Mouse (Mus musculus) heart, embryonic 13.5 days (tissue): Measurements from ENCODE around the gene Sppl2a. TPM values are rescaled to one million over a fixed set of nuclear protein-coding genes. Genes with fewer than 3 reads are reported as not detected.
A peak's percentile ranks its signal among the peaks of the same experiment; 100 is the strongest.

Experiments
- ATAC-seq: fragments of 200-750 bp; cut with Nextera tagmentation; 2 replicates; pipeline ENCODE4 v1.8.0; 2017; ENCODE audit warnings: moderate TSS enrichment; ENCODE audit not compliant: insufficient number of reproducible peaks, low FRiP score, low TSS enrichment; ENCODE audit errors: extremely low read depth
- H3K27ac ChIP-seq: fragments of 300-500 bp; sonication (generic); replicated peaks from 2 replicates; pipeline ENCODE4 v1.5.1; 2015; ENCODE audit warnings: moderate library complexity, mild to moderate bottlenecking, inconsistent platforms
- H3K27me3 ChIP-seq: fragments of 300-500 bp; sonication (generic); replicated peaks from 2 replicates; pipeline ENCODE4 v1.6.1; 2015; ENCODE audit warnings: mild to moderate bottlenecking, inconsistent platforms
- H3K36me3 ChIP-seq: fragments of 300-500 bp; sonication (generic); 2 replicates; pipeline ENCODE4 v1.6.1; 2015; ENCODE audit warnings: mild to moderate bottlenecking, inconsistent platforms
- H3K4me1 ChIP-seq: fragments of 300-500 bp; sonication (generic); 2 replicates; pipeline ENCODE4 v1.6.1; 2015; ENCODE audit warnings: inconsistent platforms
- H3K4me2 ChIP-seq: fragments of 300-500 bp; sonication (generic); 2 replicates; pipeline ENCODE4 v1.6.1; 2015; ENCODE audit warnings: inconsistent platforms, mild to moderate bottlenecking, moderate library complexity
- H3K4me3 ChIP-seq: fragments of 300-500 bp; sonication (generic); 2 replicates; pipeline ENCODE4 v1.5.1; 2015; ENCODE audit warnings: moderate library complexity, mild to moderate bottlenecking, inconsistent platforms
- H3K9ac ChIP-seq: fragments of 300-500 bp; sonication (generic); 2 replicates; pipeline ENCODE4 v1.6.1; 2015; ENCODE audit warnings: inconsistent platforms, mild to moderate bottlenecking, moderate library complexity
- H3K9me3 ChIP-seq: fragments of 300-500 bp; sonication (generic); 2 replicates; pipeline ENCODE4 v1.6.1; 2016; ENCODE audit warnings: inconsistent platforms
- WGBS: fragments of 180-500 bp; shearing (Covaris S2); methylation state at CpG from one replicate; pipeline ENCODE4 v1.1.7; 2015; ENCODE audit warnings: mixed read lengths; 5-methylcytosine and 5-hydroxymethylcytosine counted together
- polyA plus RNA-seq: library from polyadenylated mRNA; unstranded; fragments of >200 nt; fragmentation: Nextera tagmentation; extraction: Ambion mirVana; gene quantifications from 2 replicates; pipeline ENCODE4 v1.2.1, GENCODE M21; 2015

The Sppl2a gene
- polyA plus RNA-seq, 1 experiment from 2014 or later = 27.4 TPM

GRCm38 (mm10) chr2:126938069-126938468, 5.0 kb upstream of the Sppl2a start:
- Histone ChIP-seq H3K9ac (no peak overlapping the region), H3K27ac (no peak overlapping the region), H3K9me3 (no peaks in the 10 kb centered on the region), H3K4me1 (peaks cover 12% of the 10 kb centered on the region), H3K27me3 (no peaks in the 10 kb centered on the region), H3K36me3 (no peaks in the 10 kb centered on the region), H3K4me2 (no peak overlapping the region), H3K4me3 (no peak overlapping the region)
- WGBS = 60% methylated on average over 6 of the region's 6 CpGs
- no peak for ATAC-seq

DNA sequence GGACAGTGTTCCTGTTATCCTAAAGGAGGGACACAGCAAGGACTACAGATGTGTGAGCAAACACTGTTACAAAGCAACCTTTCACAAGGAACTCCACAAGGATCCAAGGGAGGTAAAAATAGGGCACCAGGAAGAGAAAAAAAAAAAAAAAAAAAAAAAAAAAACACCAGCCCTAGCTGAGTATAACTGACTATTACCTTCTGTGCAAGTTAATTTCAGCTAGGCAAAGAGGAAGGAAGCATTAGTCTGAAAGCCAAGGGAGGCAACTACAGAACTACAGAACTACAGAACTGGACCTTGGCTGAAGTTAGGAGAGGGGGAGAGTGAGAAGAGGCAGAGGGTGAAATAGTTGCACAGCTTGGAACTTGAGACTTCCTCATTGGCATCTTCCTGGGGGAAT, 886 bp upstream of the Sppl2a start:
- Histone ChIP-seq H3K4me2 (peak overlapping the region; percentile 81), H3K27ac (peak overlapping the region; percentile 99), H3K27me3 (no peaks in the 10 kb centered on the region), H3K9ac (peak overlapping the region; percentile 96; the same call in 1 of the 2 replicates), H3K36me3 (no peaks in the 10 kb centered on the region), H3K9me3 (no peaks in the 10 kb centered on the region), H3K4me1 (peaks cover 12% of the 10 kb centered on the region), H3K4me3 (peak overlapping the region; percentile 75)
- ATAC-seq = no peak

- ATAC-seq = no peak; the same call in 1 of the 2 replicates
- Histone ChIP-seq H3K4me1 (peaks cover 5% of the 10 kb centered on the region), H3K27ac (peak overlapping the region; percentile 99), H3K4me2 (peak overlapping the region; percentile 81), H3K4me3 (peak overlapping the region; percentile 75), H3K36me3 (no peaks in the 10 kb centered on the region; the same call in 1 of the 2 replicates), H3K27me3 (no peaks in the 10 kb centered on the region), H3K9ac (peak overlapping the region; percentile 96), H3K9me3 (no peaks in the 10 kb centered on the region)
- 1% methylated on average over 15 of the region's 15 CpGs for WGBS
Observed at GRCm38 (mm10) chr2:126932261-126932896, 656 bp downstream of the Sppl2a start.

- 53% methylated on average over 4 of the region's 4 CpGs for WGBS
- H3K27ac ChIP-seq = peak overlapping the region; percentile 99; the same call in 1 of the 2 replicates
- H3K9ac ChIP-seq = peak overlapping the region; percentile 96; the same call in 1 of the 2 replicates
- H3K4me2 ChIP-seq = peak overlapping the region; percentile 81
- peak overlapping the region; percentile 75 for H3K4me3 ChIP-seq
- H3K36me3 ChIP-seq = peaks cover 6% of the 10 kb centered on the region
- peaks cover 5% of the 10 kb centered on the region for H3K4me1 ChIP-seq
- ATAC-seq = no peak
- no peaks in the 10 kb centered on the region for H3K9me3 ChIP-seq
- H3K27me3 ChIP-seq = no peaks in the 10 kb centered on the region
Observed at GRCm38 (mm10) chr2:126931784-126932183, 1.3 kb downstream of the Sppl2a start.

- Histone ChIP-seq H3K36me3 (peaks cover 27% of the 10 kb centered on the region), H3K4me3 (no peak overlapping the region), H3K4me1 (peaks cover 3% of the 10 kb centered on the region), H3K9me3 (no peaks in the 10 kb centered on the region), H3K9ac (no peak overlapping the region), H3K27me3 (no peaks in the 10 kb centered on the region), H3K27ac (no peak overlapping the region), H3K4me2 (no peak overlapping the region)
- WGBS = 80% methylated on average over 6 of the region's 6 CpGs
- no peak for ATAC-seq
Observed at GRCm38 (mm10) chr2:126928681-126929080, 4.4 kb downstream of the Sppl2a start.

DNA sequence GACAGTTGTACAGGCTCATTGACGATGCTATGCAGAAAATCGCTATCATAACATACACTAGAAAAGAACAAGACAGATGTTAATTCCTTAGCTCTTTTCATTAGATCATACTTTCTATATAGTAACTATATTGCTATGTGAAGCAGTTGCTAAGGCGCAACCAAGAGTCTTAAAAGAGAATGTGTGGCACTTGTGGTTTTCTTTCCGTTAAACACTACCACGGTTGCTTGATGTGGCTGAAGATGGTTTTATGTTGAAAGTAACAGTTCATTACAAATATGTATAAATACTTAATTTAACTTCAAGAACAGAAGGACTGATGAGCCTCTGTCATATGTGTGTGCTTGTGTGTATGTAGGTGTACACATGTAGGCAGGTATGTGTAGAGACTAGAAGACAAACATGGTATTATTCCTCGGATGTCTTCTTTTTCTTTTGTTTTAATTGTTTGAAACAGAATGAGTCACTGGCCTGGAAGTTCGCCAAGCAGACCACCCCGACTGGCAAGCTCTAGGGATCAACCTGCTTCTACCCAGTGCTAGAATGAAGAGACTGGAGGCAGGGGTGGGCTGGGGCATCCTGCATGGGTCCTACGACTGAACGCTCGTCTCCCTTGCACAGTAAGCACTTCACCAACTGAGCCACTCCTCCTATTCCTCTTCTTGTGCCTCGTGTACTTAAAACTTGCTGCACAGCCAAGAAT, 12.5 kb downstream of the Sppl2a start:
- ATAC-seq = no peak
- 79% methylated on average over 12 of the region's 12 CpGs for WGBS
- H3K9ac ChIP-seq = no peak overlapping the region
- H3K9me3 ChIP-seq = no peaks in the 10 kb centered on the region
- H3K27ac ChIP-seq = no peak overlapping the region
- H3K36me3 ChIP-seq = peaks cover 82% of the 10 kb centered on the region
- H3K4me3 ChIP-seq = no peak overlapping the region
- no peaks in the 10 kb centered on the region for H3K27me3 ChIP-seq
- H3K4me1 ChIP-seq = no peaks in the 10 kb centered on the region
- H3K4me2 ChIP-seq = no peak overlapping the region

DNA sequence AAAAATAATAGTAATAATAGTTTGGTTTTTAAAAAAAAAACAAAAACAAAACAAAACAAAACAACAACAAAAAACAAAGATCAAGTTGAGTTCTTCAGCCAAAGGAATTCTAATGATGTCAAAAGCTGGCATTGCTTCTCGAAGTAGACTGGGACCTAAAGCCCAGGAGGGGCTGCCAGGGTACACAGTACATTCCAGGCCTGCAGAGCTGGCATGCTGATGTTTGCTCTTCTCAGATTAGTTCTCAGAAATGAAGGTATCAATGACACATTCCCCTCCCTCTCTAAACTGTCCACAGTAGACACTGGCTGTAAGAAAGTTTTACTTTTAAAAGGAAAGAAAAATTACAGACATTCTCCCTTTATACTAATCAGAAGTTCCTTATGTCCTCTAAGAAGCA, 16.8 kb downstream of the Sppl2a start:
- Histone ChIP-seq H3K4me2 (no peak overlapping the region), H3K27me3 (no peaks in the 10 kb centered on the region), H3K9ac (no peak overlapping the region), H3K4me3 (no peak overlapping the region), H3K9me3 (no peaks in the 10 kb centered on the region), H3K27ac (no peak overlapping the region), H3K36me3 (peaks cover 66% of the 10 kb centered on the region), H3K4me1 (peaks cover 7% of the 10 kb centered on the region)
- ATAC-seq = no peak
- 63% methylated on average over 1 of the region's 1 CpGs for WGBS

- peaks cover 7% of the 10 kb centered on the region for H3K4me1 ChIP-seq
- H3K4me3 ChIP-seq = no peak overlapping the region
- no peak for ATAC-seq
- H3K27ac ChIP-seq = peak overlapping the region; percentile 53; the same call in 1 of the 2 replicates
- no peaks in the 10 kb centered on the region for H3K9me3 ChIP-seq
- no peak overlapping the region for H3K4me2 ChIP-seq
- peaks cover 56% of the 10 kb centered on the region for H3K36me3 ChIP-seq
- WGBS = 34% methylated on average over 4 of the region's 4 CpGs
- no peaks in the 10 kb centered on the region for H3K27me3 ChIP-seq
- H3K9ac ChIP-seq = peak overlapping the region; percentile 37; the same call in 1 of the 2 replicates
Observed at GRCm38 (mm10) chr2:126914096-126914495, 18.9 kb downstream of the Sppl2a start.

DNA sequence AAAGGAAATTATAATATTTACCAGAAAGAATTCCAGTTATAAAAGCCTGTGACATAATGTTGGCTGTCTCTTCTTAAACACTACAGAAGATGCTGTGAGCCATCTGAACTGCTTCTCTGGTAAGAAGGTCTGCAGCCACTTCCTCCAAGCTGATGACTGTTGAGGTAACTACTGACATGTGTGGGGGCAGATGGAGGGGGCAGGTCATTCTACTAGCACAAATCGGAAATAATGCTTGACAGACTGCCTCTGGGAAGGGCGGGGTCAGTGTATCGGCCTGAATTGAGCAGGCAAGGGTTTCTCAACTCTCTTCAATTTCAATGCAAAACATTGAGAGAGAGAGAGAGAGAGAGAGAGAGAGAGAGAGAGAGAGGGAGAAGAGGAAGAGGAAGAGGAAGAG, 28.9 kb downstream of the Sppl2a start:
- Histone ChIP-seq H3K36me3 (peaks cover 65% of the 10 kb centered on the region), H3K27ac (no peak overlapping the region), H3K9me3 (no peaks in the 10 kb centered on the region), H3K4me1 (no peaks in the 10 kb centered on the region), H3K27me3 (no peaks in the 10 kb centered on the region), H3K4me2 (no peak overlapping the region), H3K4me3 (no peak overlapping the region), H3K9ac (no peak overlapping the region)
- 71% methylated on average over 3 of the region's 3 CpGs for WGBS
- no peak for ATAC-seq

DNA sequence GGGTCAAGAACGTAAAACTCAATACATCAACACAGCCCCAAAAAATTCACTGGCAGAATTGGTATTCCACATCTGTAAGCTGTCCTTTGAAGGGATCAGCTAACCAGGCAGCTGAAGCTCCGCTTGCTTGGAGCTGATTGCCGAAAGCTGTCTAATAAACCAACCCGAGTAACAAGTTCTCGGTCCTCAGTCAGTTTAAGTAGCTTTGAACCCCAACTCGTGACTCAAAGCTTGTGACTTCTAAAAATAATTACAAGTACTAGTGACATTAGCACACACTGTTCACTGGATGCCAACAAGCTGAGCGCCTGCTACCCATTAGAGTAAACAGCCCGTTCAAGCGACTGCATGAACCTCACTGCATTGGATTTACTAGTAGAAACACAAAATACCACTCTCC, 35.5 kb downstream of the Sppl2a start:
- H3K27ac ChIP-seq = peak overlapping the region; percentile 58
- no peak overlapping the region for H3K9ac ChIP-seq
- peak overlapping the region; percentile 6; the same call in 1 of the 2 replicates for H3K4me2 ChIP-seq

DNA sequence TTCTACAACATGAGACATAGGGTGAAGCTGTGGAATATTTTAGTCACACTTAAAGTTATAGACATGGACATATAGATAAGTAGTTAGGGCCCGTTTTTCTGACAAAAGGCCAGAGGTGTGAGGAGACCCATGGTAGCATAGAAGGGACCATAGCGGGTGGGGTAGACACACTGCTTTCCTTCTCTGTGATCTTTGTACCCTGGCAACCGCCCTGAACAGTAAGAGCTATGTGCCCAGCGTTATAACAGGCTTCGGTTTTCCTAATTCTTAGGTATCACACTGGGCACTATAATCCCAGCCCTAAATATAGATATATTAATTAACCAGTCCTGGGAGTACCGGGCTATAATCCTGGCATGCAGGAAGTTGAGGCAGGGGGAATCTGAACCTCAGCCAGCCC, 36.1 kb downstream of the Sppl2a start:
- 67% methylated on average over 6 of the region's 6 CpGs for whole genome bisulfite sequencing
- H3K9ac ChIP-seq = no peak overlapping the region
- H3K4me2 ChIP-seq = peak overlapping the region; percentile 6; the same call in 1 of the 2 replicates
- ATAC-seq = no peak
- peaks cover 44% of the 10 kb centered on the region for H3K36me3 ChIP-seq
- H3K4me3 ChIP-seq = no peak overlapping the region
- no peaks in the 10 kb centered on the region for H3K27me3 ChIP-seq
- H3K4me1 ChIP-seq = peaks cover 25% of the 10 kb centered on the region
- no peaks in the 10 kb centered on the region for H3K9me3 ChIP-seq
- H3K27ac ChIP-seq = peak overlapping the region; percentile 58

More for the DNA sequence above, 35.5 kb downstream of the Sppl2a start:
- Histone ChIP-seq H3K4me1 (peaks cover 22% of the 10 kb centered on the region), H3K9me3 (no peaks in the 10 kb centered on the region), H3K4me3 (no peak overlapping the region), H3K36me3 (peaks cover 45% of the 10 kb centered on the region), H3K27me3 (no peaks in the 10 kb centered on the region)
- no peak for ATAC-seq
- WGBS = 54% methylated on average over 9 of the region's 9 CpGs
